Mouse (Mus musculus) brown adipose tissue, adult 24 weeks (tissue): ENCODE measurements around the gene Gm14862. TPM values are rescaled to one million over a fixed set of nuclear protein-coding genes. Genes with fewer than 3 reads are reported as not detected.

Experiments used
- polyA plus RNA-seq: library from polyadenylated mRNA; stranded (reverse); fragments of >200 nt; gene quantifications from 2 replicates; pipeline ENCODE4 v1.2.4, GENCODE M21; 2012; ENCODE audit not compliant: missing spikeins, insufficient read depth, insufficient read length

Gene Gm14862
- polyA plus RNA-seq, 1 experiment: not detected

Other genes starting within 250 kb of the Gm14862 start
- not detected in 2 replicates for gene Fthl17e, start 223.4 kb downstream of the Gm14862 start, polyA plus RNA-seq
- gene Fthl17f, start 193.9 kb downstream of the Gm14862 start, polyA plus RNA-seq: not detected in 2 replicates
- not detected in 2 replicates for gene 4930402K13Rik, start 152.3 kb downstream of the Gm14862 start, polyA plus RNA-seq
- gene Lancl3, start 57.0 kb downstream of the Gm14862 start, polyA plus RNA-seq: 0.36 TPM in 1 of 2 replicates, not detected in the other
- 1.1 and 1.6 TPM in 2 replicates for gene Xk, start 15.9 kb upstream of the Gm14862 start, polyA plus RNA-seq
- gene H2al1m, start 26.9 kb upstream of the Gm14862 start, polyA plus RNA-seq: not detected in 2 replicates
- gene H2al1k, start 93.7 kb upstream of the Gm14862 start, polyA plus RNA-seq: not detected in 2 replicates
- 4.0 and 7.2 TPM in 2 replicates for gene Cybb, start 230.9 kb upstream of the Gm14862 start, polyA plus RNA-seq